Mouse (Mus musculus): ENCODE measurements around the gene Slc12a7.
A peak's percentile ranks its signal among the peaks of the same experiment; 100 is the strongest.

Gene Slc12a7

DNA sequence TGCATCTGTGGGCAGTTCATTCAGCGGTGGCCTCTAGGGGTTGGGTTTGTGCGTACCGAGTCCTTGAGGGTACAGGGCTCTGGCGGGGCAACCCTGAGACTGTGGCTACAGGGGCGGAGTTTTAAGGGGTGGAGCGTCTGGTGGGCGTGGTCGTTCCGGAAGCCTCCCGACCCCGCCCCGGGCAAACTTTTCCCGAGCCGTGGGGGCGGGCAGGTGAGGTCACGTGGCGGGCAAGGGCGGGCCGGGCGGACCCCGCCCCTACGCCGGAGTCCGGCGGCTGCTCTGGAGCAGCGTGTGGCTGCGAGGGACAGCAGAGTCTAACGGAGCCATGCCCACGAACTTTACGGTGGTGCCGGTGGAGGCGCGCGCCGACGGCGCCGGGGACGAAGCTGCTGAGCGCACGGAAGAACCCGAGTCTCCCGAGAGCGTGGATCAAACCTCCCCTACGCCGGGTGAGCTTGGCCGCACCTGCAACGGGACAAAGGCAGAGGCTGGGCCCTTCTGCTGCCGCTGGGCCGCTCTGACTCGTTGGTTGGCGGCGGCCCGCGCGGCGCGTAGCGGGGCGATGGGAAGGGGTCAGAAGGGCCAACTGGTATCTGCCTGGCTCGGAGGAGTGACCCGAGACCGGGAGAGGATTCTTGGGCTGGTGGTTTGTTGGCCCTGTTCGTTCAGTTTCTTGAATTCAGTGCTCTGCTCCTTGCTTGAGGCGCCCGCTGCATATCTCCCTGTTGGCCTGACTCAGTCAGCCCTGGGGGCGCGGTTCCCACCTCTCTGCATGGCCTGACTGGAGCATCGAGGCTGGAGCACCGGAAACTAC, 30.8 kb downstream of the Slc12a7 start:
- peak; percentile 97 for DNase-seq

- DNase-seq = peak; percentile 68
Measured at GRCm38 (mm10) chr13:73764256-73764775, 31.4 kb downstream of the Slc12a7 start.

GRCm38 (mm10) chr13:73765393-73765792, 32.5 kb downstream of the Slc12a7 start:
- no peak for DNase-seq

DNA sequence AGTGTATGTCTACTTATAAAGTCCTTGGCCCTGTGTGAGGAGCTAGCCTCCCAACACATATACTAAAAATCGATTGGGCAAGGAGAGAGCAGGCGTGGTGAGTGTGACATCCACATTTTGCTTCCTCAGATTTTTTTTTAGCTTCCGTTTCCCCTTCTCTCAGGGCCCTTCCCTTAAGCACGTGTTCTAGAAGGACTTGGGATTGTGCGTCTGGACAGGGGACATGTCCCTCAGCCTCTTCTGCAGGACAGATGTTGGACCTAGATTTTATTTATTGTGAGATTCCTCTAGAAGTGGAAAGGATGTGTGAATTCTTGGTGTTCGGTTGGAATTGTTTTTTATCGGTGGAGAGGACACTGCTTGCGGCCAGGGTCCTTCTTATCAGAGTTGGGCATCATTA, 34.3 kb downstream of the Slc12a7 start:
- DNase-seq = no peak

DNA sequence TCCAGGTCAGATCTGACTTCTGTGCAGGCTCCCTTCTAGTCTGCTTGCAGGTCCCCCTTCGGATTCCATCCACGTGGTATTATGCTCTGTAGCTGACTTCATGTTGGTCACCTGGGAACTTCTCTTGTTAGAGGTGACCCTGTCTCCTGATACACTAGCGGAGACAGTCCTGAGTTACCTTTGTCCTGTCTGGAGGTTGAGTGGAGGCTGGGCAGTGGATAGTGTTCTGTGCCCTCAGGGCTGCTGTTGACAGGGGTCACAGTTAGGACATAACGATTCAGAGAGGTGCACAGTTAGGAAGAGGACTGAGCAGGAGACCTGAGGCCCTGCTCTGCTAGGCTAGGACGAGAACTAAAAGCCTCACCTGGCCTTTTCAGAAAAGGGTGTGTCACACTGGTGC, 34.9 kb downstream of the Slc12a7 start:
- no peak for DNase-seq

DNA sequence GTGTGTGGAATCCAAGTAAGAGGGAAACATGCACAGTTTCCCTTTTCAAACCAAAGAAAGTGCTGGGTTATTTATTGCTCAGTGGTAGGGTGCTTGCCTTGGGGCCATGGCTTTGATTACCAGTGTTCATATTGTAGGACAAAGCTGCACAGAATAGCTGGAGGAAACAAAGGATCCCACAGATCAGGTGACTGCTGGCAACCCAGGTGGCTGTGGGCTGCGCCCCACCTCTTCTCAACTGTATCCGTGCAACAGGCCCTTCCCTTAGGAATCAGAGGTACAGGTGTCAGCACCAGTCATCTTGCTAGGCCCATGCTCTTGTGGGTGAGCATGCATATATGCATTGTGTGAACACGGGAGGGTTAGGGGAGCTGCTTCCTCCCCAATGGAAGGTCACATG, 35.4 kb downstream of the Slc12a7 start:
- DNase-seq = no peak

GRCm38 (mm10) chr13:73769916-73770682, 37.2 kb downstream of the Slc12a7 start:
- peak; percentile 87 for DNase-seq

GRCm38 (mm10) chr13:73771131-73771530, 38.2 kb downstream of the Slc12a7 start:
- no peak for DNase-seq

GRCm38 (mm10) chr13:73772655-73773054, 39.8 kb downstream of the Slc12a7 start:
- peak; percentile 41 for DNase-seq

DNA sequence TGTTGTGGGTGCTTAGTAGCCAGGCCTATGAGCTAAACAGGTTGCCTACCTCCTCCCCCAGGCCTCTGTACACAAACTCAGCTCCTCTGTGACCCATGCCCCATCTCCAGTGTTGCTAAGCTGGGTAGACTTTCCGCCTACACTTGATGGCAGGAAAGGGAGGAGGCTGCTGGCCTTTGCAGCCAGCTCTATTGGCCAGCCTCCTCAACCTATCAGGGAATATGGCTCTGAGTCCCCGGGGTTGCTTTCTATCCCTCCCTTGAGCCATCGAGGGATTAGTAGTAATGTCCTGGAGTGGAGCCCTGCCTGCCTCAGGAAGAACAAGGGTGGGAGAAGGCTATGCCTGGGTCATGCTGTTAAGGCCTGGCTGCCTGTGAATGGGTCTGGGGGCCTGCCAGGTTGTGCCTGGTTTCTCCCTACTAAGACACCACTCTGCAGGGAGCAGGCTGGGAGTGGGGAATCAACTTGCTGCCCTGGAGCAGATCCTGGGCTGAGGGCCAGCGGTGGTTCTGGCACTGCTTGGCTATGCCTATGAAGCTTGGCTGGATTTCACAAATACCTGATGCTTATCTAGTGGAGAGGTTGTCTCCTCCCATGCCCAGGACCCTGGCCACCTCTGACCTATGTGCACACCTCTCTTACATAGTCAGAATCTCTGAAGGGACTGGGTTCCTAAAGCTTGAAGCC, 40.8 kb downstream of the Slc12a7 start:
- DNase-seq = peak; percentile 80

DNA sequence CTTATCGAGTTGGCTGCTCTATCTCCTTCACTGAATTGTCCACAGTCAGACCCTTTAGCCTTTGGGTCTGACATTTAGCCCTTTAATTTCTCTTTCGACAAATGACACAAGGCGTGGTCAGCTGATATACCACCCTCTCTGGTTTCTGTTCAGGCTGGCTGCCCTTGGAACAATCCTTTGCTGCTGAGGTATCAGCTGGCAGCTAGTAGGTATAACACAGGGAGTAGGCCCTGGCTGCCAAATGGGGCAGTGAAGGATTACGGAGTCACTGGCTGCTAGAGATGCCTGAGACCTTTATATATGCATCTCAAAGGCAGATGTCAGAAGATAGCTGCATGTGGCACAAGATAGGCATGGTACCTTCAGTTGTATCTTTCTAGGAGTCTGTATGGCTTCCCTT, 42.9 kb downstream of the Slc12a7 start:
- DNase-seq = no peak

- no peak for DNase-seq
Measured at GRCm38 (mm10) chr13:73777578-73777977, 44.7 kb downstream of the Slc12a7 start.

DNA sequence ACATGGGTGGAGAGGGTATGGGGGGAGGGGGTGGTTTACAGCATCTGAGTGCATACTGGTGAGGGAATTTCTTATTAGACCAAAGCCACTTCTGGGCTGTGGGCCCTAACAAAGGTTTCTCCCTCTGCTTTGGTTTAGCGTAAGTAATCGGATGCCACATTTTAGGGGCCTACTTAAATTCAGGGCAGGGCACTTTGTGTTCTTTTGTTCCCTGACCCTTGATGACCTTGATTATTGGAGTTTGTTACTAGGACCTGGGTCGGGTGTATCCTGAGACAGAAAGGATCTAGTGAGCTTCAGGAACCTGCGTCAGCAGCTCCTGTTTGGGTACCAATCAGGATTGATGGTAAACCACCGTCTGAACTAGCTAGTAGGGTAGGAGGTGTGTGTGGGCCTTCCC, 49.6 kb downstream of the Slc12a7 start:
- DNase-seq = no peak

GRCm38 (mm10) chr13:73792176-73792575, 59.3 kb downstream of the Slc12a7 start:
- DNase-seq = no peak

DNA sequence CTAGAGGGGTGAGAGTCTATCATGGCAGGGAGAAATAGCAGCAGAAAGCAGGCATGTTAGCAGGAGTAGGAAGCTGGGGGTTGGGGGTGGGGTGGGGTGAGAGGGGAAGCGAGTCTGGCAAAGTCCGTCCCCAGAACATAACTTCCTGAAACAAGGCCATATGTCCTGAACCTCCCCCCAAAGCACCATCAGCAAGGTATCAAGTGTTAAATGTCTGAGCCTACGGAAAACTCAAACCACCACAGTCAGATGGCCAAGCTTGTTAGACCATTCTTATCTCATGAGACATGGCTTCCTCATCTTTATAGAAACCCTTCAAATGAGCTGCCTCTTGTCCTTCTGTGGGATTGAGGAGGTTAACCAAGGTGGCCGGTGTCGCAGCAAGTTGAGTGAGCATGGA, 60.3 kb downstream of the Slc12a7 start:
- DNase-seq = no peak

DNA sequence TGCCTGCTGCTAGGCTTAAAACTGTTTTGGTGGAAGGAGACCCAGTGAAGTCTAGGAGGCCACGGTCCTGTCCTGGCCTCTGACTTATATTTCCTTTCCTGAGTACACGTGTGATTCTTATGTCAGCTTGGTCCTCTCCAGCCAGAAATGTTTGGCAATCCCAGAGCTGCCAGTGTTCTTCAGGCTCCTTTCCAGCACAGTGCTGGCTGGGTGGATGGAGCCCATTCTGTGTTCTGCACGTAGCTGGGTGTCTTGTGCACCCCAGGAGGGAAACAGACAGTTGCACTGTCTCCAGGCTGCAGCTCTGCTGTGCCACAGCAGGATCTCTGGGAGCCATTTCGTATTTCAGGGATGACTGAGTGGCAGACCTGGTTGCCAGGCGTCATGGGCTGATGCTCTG, 66.2 kb downstream of the Slc12a7 start:
- DNase-seq = no peak

DNA sequence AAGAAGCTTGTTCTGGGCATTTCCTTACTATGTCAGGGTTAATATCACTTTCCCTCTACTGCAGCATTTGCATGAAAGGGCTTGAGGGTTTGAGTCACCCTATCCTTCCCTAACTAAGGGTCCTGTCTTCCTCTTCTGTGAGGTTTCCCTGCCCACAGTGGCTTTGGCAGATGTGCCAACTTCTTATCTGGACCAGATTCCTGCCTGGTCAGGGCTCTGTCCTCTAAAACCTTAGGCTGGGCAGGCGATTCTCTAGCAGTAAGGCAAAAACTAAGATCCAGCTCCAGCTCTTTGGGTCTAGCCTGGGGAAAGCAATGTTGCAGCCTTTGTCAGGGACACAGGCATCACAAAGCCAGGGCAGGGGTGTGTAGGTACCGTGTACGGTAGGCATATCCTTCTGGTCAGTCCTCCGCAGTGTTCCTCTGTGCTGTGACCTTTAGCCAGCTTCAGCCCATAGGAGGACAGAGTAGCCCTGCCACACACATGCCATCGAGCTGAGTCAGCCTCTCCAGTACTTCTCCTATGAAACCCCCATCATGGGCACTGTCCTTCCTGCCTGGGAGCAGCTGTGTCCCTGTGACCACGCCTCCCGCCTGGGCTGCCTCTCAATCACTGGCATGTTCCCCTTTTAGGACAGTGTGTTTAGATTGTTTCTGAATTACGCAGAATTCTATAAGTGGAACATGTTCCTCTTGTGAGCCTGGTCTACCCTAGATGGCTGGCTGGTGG, 70.7 kb downstream of the Slc12a7 start:
- peak; percentile 27 for DNase-seq

DNA sequence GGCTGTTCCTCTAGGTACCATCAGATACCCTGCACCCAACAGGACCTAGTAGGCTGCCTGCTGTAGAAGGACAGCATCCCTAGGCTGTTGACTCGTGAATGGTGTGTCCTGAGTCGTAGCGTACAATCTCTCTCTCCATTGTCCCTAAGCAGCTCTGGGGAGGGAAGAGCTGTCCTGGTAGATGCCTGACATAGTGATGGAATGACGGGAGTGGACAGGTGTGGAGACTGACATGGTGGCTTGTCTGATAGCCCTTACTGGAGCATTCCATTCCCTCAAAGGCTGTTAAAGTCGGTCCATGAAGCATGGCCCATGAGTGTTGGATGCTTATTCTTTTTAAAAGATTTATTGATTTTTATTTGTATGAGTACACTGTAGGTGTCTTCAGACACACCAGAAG, 72.0 kb downstream of the Slc12a7 start:
- no peak for DNase-seq

GRCm38 (mm10) chr13:73812936-73813335, 80.0 kb downstream of the Slc12a7 start:
- no peak for DNase-seq

GRCm38 (mm10) chr13:73814181-73814580, 81.3 kb downstream of the Slc12a7 start:
- no peak for DNase-seq

DNA sequence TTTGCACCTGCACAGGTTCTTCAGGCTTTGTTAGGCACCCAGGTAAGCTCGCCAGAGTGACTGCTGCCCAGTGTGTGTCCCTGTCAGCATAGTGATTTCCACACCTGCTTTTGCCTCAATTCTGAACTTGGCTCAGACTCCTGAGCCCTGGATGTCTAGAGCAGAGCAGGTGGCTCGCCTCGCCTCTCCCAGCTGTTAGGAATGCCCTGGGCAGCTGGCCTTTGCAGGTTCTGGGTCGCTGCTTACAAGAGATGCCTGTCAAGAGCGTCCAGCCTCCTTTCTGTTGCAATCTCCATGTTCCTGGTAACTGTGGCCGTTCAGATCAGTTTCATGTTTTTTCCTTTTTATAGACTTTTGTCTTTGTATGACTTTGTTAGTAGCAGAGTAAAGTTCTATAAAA, 83.4 kb downstream of the Slc12a7 start:
- peak; percentile 41 for DNase-seq

DNA sequence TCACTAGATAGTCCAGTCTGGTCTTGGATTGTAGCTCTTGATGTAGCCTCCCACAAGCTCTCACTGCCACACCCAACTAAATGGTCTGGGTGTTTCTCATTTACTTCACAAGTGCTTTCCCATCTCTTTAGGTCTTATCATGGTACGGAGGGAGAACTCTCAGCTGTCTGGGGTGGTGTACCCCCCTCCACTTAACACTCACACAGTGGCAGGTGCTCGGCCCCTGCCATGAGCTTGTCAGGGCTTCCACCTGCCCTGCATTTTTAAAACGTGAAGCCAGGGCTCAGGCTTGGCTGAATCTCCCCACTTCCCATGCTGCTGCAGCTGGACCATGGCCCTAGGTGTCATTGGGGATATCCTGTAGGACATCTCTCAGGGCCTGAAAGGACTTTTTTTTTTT, 86.0 kb downstream of the Slc12a7 start:
- no peak for DNase-seq

DNA sequence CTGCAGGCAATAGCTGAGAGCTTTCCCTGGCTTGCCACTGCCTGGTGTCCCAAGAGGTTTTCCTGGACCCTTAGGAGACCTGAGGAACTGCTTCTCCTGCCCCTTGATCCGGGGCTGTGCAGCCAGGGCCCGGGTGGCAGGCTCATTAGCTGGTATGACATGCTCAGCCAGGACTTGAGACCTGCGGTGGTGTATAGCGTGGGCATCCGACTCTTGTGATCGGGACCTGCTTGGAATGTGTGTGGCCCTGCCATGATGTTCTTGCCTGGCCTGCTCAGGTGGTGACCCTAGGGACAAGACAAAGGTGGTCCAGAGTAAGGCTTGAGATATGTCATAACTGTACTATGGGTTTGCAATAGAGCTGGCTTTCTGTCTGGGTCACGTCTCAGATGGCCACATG, 88.4 kb downstream of the Slc12a7 start:
- no peak for DNase-seq
